Mouse (Mus musculus): Measurements from ENCODE around the gene Sergef.
A peak's percentile ranks its signal among the peaks of the same experiment; 100 is the strongest.
"Not testable (repeated sequence)": the region's sequence is repeated elsewhere in the genome, so short reads cannot be mapped to it uniquely, and the experiment has no call there.

The Sergef gene

DNA sequence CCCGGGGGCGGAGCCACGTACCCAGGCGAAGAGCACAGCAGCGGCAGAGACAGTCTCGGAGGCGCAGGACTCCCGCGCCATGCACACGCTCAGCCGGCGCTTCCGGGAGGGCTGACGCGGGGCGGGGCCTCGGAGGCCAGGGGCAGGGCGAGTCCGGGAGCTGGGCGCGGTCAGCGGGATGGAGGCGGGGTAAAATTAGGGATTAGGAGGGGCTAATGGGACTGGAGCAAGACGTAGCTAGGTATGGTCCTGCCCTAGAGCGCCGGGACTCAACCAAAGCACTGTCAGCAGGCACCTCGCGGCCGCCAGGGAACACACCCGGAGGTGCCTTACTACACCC lies at the start of gene Sergef:
Sergef (minus strand) TSS at position 116 of the 340 bp plus-strand sequence.
- DNase-seq: peak; percentile 91 to 92

DNA sequence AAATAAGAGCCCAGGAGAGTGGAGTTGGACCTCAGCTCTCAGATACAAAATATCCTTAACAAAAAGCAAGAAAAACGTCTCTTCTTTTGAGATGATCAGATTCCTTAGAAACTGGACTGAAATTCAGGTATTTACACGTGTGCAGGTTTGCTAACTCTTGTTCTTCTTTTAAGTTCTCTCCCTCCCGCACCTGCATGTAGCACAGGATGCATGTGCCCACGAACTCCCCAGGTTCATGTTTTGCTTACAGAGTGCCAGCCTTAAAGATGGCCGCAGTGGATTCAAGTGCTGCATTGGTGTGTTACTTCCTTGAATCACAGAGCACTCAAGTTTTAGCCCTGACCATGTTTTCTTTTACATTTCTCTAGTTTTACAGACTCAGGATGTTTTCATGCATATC lies 47.2 kb upstream of the Sergef start:
- DNase-seq: no peak

DNA sequence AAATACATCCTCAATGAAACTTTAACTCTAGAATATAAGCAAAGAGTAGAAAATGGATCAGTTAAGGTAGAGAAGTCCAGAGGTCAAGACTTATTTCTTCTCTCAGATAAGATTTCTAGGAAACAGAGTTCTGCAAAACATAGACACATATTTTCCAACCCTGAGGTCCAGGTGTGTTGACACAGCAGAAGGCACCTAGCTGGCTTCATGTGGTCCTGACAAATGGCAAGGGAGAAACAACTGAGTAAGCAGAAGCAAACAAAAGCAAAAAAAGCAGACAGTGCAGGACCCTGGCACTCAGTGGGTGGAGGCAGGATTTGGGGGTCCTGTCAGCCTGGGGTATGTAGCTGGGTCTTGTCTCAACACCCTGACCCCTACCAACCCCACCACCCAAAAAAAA lies 41.1 kb upstream of the Sergef start:
- DNase-seq: no peak

DNA sequence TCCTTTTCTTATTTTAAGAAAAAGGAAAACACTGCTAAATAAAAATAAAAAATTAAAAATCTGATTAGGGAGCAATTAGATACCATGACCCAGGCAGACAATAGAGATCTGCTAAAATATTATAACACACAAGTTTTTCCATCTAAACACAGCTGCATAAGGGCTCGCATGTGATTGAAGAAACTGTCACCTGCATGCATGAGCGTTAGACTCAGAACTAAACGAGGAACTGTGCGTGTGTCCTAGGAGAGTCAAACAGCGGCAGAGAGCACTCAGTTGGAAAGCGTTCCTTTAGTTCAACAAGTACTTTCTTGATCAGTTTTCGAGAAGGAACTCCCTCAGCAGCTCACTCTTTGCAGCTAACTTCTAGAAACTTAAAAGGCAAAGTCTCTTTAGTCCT lies 39.4 kb upstream of the Sergef start:
- DNase-seq: not testable (repeated sequence)

DNA sequence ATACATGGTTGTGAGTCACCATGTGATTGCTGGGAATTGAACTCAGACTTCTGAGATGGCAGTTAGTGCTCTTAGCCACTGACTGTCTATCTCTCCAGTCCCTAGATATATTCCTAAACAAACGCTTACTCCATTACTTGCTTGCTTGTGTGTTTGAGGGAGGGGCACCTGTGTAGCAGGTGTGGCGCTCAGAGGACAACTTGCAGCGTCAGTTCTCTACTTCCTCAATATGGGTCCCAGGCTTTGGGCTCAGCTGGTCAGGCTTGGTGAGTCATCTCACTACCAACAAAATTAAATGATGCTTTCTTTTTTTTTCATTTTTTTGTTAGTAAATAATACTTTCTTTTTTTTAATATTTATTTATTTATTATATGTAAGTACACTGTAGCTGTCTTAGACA lies 38.8 kb upstream of the Sergef start:
- DNase-seq: no peak

DNA sequence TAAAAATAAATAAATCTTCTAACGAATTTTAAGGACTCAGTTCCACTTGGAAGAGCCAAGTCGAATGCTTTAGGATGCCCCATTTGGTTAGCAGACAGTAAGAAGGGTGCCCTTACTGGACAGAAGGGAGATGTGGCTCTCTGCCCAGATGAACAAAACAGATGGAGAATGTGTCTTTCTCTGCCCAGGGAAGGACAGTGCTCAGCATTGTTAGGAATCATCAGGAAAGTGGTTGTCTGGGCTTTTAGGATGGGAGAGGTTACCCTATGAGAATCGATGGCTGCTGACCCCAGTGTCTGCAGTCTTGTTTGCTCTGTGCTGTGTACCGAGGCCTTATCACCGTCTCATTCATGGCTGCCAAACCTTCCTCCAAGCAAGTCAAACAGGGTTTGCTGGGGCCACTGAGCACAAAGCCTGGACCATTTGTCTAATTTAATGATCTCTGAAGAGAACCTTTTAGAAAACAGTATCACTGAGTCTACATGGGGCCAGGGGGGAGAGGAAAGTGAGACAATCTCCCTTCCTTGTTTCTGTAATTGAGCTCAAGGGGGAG lies 37.3 kb upstream of the Sergef start:
- DNase-seq: no peak

DNA sequence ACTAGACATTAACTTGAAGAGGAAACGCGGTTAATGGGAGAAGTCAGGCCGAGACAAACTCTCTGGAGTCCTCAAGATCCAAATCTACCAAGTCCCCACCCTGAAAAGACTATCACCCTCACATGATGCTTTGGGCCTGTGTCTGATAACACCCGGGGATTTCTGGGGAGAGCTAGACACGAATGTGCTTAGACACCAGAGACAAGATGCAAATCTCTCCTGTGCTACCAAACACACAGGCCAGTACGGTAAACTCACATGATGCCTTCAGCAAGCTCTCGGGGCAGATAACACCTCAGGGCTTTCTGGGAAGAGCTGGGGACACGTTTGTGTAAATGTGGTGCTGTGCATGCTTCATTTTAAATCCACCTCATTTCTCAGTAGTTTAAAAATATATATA lies 36.3 kb upstream of the Sergef start:
- no peak for DNase-seq

DNA sequence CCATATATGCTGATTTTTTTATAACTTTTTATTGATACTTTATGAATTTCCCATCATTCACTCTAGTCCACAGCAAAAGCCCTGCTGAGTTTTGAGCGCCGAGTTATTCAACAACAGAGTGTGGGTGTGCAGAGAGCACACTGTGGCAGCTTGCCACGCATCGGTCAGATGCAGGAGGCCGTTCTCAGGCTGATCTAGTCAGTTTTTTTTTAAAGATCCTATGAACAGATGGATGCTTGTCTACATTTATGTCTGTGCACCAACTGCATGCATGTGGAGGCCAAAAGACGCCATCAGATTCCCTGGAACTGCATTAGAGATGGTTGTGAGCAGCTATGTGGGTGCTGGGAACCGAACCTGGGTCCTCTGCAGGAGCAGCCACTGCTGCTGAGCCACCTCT lies 35.5 kb upstream of the Sergef start:
- DNase-seq: no peak

DNA sequence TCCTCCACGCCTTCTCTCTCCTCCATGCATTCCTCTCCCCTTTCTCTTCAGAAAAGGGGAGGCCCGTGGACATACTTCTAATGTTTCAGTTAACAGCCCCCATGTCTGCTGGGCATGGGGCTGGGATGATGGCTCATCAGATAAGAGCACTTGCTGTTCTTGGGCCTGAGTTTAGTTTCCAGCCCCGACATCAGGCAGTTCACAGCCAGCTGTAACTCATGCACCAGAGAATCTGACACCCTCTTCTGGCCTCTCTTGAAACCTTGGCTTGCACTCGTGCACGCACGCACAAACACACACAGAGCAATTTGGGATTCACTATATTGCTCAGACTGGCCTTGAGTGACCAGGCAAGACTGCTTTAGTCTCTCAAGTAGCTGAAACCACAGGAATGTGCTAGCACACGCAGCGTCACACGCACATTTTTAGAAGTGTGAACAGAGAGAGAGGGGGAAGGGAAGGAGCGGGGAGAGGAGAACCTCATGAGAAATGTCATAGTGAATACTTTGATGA lies 32.6 kb upstream of the Sergef start, which contains the start of gene Tph1:
Tph1 (minus strand) TSS at position 378 of the 513 bp plus-strand sequence.
- no peak for DNase-seq

DNA sequence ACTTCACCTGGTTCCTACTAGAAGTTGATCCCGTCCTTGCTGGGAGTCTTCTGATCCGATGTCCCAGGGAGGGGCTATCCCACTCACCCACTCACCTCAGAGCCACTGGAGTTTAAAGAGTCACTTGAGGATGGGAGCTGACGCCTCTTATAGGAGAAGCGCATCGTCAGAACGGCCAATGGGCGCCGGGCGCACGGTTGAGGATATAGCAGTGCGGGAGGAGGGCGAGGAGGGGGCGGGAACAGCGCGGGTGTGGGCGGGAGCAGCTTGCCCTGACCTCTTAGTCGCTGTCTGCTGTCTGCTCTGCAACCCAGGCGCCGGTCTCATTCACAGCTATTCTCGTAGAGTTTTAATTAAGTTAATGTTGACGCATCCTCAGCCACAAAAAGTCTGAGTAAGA lies 27.6 kb upstream of the Sergef start:
- DNase-seq: no peak

DNA sequence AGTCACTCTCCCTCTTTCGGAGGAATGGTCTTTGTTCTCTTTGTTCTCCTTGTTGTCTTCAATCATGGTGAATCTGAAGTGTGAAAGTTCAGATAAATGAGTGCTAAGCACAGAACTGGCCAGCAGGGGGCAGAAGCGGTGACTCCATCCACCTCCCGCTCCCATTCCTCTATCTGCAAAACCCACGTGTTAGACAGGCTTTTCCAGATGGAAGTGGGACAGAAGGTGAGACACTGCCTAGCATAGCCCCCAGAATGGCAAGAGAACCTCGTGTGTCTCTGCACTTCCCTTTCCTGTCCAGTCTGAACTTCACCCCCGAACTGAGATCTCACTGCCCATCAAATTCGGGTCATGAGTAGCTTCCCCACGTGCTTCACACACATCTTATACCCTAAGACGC lies 25.6 kb upstream of the Sergef start:
- peak in 1 of 2 experiments; percentile 28 for DNase-seq

DNA sequence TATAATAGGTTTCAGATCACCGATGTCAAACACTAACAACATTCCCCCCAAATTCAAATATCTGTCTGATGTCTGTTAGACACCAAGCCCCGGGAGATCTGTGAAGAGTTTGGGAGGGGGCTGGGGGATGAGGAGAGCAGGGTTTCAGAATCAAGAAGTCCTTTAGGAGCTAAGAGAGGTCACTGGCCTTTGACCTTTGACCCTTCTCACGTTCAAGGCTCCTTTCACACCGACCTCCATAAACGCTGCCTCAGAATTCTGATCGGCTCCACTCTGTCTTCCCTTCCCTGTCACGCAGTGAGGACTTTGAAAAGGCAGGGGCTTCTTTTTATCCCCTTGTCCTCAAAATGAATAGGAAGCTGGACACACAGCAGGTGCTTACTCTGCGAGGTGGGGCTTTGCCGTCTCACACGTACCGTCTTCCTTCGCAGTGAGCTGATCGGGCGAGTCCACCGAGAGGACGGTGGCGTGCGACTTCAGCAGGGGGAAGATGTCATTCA lies 22.0 kb upstream of the Sergef start:
- no peak for DNase-seq

DNA sequence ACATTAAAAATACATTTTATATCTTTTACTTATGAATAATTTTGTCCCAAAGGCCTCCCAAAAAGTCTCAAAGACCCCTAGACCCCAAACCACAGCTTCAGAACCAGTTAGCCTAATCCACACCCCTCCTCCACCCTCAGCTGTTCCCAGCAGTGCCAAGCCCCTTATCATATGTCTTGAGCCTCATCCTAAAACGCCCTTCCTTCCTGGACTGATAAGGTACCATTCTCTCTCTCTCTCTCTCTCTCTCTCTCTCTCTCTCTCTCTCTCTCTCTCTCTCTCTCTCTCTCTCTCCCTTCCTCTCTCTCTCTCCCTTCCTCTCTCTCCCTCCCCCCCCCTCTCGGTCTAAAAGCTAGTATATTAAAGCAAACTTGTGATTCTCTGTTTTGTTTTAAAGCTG lies 12.7 kb upstream of the Sergef start:
- DNase-seq: no peak

DNA sequence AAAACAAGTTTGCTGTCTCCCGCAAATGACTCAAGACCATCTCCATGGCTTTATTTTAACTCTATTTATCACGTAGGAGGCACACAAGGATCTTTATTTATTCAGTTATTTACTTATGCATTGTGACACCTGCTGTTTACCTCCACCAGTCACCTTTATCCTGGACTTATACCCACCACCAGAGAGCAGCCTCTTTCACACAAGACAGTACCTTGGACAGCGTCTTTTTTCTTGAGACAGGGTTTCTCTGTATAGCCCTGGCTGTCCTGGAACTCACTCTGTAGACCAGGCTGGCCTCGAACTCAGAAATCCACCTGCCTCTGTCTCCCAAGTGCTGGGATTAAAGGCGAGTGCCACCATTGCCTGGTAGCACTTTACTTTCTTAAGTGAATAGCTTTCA lies 10.6 kb upstream of the Sergef start:
- not testable (repeated sequence) for DNase-seq

DNA sequence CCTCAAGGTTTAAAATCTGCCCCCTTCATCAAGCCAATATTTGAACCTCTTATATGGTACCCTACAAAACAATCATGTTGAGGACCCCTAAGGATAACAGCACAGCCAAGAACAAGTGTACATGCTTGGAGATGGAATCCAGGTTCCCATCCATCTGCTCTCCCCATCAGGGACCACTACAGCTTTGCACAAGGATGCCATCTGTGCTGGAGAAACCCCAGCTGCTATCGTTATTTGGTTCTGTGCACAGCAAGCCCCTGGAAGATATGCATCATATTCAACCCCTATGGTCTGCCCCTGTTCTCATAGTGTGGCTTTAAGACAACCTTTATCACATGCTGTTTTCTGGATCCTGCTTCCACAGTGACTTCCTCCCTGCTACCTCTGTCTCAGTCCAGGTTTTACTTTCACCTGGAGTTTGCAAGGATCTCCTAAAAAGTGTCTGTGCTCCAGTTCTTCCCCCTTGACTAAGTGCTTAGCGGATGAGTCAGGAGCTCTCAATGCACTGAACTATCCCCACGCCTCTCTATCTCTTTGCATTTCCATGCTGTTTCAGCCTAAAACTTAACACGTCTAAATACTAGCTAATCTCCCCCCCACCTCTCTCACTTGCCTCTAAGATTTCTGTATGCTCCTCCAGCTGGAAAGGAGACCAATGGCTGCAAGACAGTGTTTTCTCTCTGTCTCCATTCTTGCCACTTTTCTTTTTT lies 9.0 kb upstream of the Sergef start:
- no peak for DNase-seq

DNA sequence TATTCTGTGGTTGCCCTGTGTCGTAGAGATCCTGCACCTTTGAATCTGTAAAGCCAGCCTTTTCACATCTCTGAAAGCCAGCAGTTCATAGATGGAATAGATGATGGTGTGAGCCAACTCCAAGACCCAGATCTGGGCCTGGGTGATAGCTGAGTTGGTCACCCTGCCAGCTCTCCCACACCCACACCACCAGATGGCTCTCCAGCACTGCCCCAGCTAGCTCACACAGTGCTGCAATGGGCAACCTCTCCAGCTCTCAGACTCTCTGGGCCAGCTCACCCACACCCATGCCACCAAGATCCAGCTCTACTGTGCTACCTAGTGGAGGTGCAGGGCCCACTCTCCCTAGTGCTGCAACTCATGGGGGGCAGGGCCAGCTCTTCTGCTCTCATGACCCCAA lies 3.6 kb upstream of the Sergef start:
- no peak for DNase-seq

DNA sequence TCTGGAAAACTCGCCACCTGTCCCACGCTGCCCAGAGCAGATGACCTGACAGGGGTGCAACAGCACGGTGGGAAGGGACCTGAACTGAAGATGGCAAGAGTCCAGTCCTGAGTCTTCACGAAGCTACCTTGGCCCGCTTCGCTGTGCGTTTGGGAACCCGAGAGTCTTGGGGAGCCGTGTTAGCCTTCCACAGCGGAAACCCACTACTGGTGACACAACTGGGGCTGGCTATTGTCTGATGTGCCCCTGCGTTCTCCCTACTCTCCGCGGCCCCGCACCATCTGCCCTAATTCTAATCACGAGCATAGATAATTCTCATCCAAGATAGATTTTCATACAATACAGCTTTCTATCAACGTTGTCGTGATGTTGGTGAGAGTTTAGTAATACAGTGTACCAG lies 455 bp upstream of the Sergef start:
- DNase-seq: no peak

DNA sequence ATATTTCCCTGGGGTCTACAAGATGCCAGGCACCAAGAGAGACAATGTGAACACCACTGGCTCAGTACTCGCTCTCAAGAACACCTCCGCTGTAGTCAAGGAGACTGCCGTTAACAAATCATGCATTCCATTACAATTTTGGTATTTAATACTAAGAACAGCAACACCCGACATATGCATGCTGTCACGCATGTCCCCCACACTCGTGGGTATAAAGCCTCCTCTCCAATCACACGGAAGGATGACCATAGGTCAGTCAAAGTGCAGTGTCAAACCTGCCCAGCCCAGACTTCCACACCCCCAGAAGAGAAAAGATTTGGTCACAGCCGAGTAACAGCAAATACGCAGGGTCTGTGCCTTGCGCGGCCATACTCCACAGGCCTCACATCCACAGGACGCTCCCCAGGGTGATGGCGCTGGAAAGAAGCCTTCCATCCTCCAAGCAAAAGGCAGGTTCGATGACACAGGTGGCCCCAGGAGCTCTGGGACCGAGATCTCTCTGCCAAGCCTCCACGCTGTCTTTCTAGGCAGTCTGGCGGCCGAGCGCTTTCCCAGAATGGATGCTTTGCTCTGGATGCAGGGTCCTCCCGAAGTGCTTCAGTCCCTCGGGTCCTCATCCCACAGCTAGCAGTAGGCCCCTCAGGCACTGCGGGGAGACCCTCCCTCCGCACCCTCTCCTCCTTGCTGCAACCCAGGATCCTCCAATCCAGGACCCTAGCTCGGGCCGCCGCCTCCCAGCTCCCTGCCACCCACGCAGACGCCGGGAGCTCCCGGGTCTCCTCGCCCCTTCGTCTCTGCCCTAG lies 517 bp downstream of the Sergef start:
- no peak for DNase-seq

DNA sequence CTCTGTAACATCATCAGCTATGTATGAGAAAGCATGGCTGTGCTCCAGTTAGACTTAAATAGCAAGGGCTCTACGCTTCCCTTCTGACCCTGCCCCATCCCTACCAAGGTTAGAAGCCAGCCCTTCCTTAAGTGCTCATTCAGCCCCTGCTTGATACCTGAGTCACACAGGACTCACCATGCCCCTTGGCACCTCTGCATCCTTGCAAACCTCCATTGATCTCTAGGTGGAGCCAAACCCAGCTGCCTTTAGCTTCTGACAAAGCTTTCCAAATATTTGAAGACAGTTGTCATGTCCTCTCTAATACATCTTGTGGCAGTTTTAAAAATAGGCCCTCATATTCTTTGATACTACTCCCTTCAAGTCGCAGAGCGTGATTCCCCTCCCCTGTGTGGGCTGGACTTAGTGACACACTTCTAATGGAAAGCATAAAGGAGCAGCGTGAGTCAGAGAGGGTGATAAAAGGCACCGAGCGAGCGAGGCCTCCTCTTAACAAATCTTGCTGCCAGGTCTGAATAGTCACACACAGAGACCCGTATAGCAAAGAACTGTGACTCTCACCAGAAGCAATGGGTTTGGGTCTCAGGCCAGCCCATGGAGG lies 11.1 kb downstream of the Sergef start:
- DNase-seq: no peak

DNA sequence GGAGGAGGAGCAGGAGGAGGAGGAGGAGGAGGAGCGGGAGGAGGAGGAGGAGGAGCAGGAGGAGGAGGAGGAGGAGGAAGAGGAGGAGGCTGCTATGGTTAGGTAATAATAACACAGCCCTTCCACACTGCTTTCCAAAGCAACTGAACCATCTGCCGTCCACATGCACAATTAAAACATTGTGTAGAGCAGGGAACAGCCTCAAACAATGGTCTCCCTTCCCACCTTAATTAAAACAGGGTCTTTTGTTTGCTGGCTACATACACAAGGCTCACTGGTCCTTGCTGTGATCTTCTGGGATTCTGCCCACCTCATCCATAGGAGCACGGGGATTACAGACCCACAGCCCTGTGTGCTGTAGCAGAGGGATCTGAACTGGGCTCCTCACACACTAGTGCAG lies 15.6 kb downstream of the Sergef start:
- no peak for DNase-seq

DNA sequence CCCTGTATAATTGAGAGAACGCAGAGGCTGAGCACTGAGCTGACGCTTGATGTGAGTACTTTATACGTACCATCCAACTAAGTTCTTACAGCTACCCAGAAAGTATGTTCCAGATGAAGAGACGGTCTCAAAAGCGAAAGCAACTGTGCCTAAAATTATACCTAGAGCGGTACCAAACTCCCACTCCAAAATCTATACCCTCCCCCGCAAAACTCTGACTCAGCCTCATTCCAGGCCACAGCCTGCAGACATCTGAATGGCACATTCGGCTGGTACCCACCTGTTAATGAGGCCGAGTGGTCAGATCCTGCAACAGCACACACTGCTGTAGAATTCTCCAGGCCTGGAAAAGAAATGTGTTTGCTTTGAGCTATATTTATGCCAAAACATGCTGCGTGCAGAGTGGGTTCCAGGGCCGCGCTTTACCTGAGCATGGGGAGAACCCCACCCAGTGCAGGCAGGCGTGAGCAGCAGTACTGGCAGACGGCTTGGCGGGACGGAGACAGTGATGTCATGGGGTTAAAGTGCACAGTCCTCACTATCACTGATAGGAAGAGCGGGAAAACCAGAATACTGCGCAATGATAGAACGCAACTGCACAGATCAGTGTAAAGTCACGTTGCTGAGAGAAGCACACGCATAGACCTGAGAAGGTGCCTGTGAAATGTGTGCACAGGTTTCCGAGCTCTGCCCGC lies 21.0 kb downstream of the Sergef start:
- no peak for DNase-seq

DNA sequence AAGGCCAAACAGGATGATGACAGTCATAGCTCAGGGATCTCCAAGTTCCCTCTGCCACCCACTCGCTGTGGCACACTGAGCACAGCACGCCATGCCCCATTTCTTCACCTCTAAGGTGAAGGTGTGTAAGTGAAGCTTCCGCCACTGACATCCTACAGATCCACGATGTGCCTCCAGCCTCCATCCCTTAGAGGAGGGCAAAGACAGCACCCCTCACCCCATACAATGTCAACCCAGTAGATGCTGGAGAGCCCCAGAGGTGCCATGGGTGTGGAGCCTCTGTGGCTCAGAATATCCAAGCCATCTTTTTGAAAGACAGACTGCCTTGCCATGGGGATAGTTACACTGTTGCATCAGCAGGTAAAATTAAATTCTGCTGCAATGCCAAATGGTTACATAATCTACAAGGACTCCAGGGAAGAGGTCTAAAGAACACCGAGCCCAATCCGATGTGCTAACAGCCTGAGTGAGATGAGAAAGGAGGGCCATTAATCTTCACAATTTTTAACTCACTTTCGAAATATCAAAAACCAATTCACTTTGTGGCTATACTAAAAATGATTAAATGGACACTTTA lies 23.1 kb downstream of the Sergef start:
- peak; percentile 14 to 52 for DNase-seq

Data from kidney, adult 8-10 months (tissue).